Mouse (Mus musculus) frontal cortex, postnatal 36 days (tissue): ENCODE data around the gene Wdr89.
"Not testable (repeated sequence)": the region's sequence is repeated elsewhere in the genome, so short reads cannot be mapped to it uniquely, and the experiment has no call there.

Source experiments
- DNase-seq, 2 experiments: peaks; one replicate each; pipeline ENCODE4 v3.0.0; 2022; ENCODE audit warnings: low spot score in 2 of 2

Wdr89 gene

DNA sequence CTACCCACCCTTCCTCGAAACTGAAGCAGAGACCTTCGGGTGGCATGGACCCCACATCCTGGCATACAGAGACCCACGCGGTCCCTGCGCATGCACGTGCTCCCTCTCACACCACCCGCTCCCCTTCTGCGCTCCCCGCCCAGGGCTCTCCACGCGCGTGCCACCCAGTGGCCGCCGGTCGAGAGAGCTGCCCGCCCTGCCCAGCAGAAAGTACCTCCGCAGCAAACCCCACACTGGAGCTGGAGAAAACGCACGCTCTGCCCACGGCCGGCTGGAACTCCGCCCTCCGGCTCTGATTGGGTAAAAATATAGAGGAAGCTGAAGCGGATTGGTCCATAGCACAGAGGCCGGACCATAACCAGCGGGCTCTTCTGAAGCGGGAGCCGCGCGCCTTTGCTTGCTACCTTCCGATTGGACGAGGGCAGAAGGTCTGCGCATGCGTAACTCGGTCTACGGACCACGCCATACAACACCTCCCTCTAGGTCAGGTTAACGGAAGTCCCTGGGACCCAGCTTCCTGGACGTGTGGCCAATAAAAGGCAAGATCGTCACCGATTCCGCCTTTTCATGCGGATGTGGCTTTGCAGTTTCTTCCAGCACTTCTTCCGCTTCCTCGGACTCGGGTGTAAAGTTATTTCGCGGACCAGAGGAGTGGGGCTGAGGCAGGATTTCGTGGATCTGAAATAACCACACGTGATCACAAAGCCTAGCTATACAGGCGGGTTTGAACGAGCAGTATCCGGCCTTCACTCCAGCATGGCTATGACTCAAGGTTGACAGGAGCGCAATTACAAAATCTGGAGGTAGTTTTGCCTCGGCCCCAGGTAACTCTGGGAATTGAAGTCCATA, at the start of gene Wdr89:
TSS of gene Wdr89 (minus strand) at position 280 of the 849 bp plus-strand sequence.
- peak; percentile 98 to 99 for DNase-seq

DNA sequence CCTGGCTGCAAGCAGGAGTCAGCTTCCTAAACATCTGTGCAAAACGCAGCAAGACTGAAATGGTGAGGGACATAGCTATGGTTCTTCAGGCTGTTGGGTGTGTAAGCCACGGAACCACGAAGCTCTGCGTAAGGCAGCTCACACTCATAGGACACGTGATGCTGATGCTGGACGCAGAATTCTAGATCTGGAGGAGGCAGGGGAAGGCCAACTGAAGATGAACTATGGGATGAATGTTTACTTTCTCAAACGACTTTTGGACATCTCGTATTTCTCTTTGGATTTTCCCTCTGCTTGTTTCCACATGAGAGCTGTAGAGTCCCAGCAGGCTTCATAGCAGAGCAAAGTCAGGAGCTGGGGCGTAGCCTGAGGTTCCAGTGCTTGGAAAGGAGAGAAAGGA, 44.3 kb upstream of the Wdr89 start:
- DNase-seq = no peak

DNA sequence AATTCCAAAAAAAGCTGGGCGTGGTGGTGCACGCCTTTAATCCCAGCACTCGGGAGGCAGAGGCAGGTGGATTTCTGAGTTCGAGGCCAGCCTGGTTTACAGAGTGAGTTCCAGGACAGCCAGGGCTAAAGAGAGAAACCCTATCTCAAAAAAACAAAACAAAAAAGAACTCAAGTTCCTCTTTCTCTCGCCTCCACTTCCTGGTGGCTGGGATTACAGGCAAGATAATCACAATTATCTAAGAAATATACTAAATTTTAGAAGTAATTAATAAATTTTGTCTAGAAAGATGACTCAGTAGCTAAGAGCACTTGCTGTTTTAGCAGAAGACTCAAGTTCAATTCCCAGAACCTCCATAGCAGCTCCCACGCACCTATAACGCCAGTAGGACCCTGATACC, 43.6 kb upstream of the Wdr89 start:
- DNase-seq = not testable (repeated sequence)

DNA sequence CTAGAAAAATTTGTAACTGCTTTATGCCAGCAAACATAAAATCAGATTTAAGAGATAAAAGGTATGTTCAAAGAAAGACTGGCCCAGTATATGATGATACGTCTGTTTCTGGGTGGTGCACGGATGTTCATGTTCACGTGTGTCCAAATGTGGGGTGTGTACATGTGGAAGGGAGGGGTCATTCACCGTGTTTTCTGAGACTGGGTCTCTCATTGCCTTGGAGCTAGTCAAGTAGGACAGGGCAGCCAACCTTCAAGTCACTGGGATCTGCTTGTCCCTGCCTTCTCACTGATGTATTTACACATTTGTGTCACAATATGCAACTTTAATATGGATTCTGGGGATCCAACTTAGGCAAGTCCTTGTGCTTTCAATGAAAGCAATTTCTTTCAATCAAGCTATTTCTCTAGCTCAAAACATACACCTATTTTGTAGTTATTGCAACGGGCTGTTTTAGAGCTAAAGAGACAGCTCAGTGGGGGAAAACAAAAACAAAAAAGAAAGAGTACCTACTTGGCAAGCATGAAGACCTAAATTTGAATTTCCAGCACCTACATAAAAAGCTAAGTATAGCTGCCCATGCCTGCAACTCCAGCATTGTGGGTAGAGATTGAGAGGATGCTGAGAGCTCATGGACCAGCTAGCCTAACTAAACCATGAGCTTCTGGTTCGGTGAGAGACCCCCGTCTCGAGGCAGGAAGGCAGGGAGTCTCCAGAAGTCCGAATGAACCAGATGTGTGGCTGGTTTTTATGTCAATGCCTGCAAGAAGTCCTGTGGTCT, 41.4 kb upstream of the Wdr89 start:
- DNase-seq = no peak

DNA sequence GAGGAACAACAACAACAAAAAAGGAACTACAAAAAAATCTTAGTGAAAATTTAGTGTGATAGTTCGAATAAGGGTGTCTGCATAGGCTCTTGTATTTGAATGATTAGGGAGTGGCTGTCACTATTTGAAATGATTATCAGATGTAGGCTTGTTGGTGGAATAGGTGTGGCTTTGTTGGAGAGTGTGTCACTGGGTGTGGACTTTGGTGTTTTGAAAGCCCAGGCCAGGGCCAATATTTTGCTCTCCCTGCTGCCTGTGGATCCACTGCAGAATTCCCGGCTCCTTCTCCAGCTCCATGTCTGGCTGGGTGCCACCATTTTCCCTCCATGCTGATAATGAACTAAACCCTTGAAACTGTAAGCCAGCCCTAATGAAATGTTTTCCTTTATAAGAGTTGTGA, 40.2 kb upstream of the Wdr89 start:
- DNase-seq = no peak

DNA sequence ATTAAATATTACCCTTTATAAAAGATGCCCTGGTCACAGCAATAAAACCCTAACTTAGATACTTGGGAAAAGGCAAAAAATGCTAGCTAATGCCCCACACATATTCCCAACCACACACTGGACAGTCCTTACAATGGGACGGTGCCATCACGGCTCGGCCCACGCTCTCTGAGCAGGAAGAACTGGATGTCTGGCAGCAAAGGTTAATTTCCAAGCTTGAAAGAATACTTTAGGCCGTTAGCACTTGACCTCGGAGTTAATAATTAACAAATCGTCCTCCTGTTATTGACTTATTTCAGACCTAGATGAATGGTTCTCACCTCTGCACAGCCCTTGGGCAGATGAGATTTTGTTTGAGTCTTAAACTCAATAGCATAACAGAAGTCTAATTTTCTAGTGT, 37.3 kb upstream of the Wdr89 start:
- DNase-seq = no peak

DNA sequence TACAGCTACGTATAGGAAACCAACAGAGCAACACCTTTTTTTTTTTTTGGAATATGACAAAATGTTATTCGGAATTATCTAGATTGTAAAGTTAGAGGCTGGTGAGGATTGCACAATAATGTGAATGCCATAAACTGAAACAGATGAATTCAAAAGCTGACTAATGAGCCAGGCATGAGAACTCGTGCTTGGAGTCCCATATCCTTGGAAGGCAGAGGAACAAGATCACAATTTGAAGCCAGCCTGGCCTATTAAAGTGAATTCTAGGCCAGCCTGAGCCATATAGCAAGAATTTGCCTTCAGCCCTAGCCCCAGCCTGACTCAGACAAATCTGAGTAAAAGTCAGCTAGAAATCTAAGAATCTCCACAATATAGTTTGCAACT, 33.4 kb upstream of the Wdr89 start:
- DNase-seq = no peak

DNA sequence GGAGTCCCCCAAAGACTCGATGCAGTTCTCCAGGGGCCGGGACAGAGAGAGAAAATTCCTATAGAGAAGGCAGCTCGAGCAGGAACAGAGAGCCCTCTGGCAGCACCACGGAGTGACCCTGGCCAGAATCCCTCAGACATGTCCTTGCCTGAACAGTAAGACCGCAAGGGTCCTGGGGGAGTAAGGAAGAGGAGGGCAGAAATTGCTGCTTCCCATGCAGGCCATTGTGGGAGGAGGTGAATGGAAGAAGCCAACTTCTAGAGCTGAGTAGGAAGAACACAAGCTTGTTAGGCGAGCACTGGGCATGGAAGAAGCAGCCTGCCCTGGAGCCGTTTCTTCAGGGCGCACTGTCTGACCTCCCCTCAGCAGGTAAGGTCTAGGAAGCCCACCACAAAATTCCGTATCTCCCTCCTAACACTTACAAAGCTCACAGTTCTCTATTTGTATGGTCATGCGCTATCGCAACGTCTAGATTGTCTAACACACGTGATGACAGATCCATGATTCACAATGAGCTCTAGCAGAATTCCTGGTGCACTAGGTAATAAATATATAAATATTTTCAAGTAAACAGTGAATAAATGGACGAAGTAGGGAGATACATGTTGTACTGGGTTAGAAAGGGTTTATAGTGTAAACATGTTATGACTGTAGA, 32.9 kb upstream of the Wdr89 start:
- no peak for DNase-seq

DNA sequence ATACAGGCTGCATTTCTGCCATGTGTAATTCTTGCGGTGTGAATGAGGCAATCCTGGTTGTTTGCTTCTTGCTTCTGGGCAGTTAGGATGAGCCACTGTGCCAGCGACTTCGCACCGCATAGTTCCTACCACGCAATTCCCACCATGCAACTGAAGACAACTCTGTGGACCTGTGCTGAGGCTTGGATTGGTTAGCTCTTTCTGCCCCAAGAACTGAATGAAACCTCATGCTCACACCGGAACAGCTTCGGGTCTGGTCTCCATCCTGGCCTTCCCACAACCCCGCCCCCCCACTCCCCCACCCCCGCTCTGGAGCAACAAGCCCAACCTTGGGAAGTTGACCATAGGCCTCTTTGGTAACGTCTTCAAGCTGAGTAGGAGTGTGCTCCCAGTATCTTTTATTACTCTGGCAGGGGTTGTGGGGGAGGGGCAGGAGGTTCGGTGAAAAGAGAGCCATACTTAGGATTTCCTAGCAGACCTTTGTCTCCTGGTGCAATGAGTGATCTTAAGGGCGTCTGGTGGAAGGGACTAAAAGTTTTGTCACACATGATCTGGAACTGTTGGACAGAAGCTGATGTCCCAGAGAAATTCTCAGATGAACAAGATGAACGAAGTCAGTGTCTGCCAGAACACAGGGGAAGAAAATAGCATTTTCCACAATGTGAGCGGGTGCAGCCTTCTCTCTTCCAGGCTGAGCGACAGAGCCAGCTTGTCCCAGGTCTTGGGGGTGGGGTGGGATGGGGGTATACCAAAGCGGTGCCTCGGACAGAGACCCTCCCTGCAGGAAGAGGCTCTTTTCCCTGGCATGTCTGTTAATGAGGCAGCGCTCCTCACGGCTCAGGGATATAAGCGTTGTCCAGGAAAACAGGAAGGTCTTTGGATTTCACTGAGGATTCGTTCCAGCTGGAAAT, 32.1 kb upstream of the Wdr89 start:
- no peak for DNase-seq

DNA sequence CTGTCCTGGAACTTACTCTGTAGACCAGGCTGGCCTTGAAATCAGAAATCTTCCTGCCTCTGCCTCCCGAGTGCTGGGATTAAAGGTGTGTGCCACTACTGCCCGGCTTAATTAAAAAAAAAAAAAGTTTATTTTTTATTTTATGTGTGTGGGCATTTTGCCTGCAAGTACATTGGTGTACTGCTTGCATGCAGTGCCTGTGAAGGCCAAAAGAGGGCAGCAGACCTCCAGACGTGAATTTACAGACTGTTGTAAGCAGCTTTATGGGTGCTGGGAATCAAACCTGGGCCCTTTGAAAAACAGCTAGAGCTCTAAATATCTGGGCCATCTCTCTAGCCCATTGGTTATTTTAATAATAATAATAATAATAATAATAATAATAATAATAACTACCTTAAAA, 29.4 kb upstream of the Wdr89 start:
- DNase-seq = no peak

DNA sequence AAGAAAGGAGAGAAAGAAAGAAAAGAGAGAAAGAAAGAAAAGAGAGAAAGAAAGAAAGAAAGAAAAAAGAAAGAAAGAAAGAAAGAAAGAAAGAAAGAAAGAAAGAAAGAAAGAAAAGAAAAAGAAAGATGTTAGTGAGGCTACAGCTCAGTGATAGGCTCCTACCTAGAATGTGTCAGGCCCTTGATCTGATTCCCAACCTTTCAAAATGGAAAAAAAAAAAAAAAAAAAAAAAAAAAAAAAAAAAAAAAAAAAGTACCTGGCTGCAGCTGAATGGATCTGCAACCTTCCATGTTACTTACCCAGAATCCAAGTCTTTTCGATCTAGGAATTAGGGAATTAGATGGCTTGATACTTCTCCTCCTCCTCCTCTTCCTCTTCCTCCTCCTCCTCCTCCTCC, 26.5 kb upstream of the Wdr89 start:
- DNase-seq = not testable (repeated sequence)

DNA sequence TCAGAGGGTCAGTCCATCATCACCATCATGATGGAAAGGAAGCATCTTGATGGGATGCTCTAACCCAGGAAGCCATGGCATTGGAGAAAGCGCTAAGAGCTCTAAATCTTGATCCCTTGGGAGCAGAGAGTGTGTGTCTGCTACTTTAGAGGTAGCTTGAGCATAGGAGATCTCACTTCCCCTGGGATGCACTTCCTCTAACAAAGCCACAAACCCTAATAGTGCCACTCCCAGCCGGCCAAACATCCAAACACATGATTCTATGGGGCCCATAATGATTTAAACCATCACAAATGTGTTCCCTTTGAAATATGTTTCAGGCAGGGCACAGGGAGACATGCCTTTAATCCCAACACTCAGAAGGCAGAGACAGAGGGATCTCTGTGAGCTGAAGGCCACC, 19.7 kb upstream of the Wdr89 start:
- DNase-seq = no peak

DNA sequence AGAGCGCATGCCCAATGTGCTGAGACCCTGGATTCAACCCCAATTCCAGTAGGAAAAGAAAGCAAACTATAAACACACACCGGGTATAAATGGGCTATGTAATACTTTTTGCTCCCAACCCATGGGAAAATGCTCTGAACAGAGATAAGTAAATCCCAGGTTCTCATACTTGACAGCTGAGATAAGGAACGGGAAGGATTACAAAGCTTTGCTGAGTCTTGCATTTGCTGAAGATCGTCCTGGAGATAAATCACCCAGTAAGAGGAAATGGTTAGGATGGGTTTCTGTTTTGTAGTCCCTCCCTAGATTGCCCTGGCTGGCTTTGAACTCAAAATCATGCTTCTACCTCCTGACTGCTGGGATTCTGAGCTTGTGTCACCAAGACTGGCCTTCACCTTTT, 18.0 kb upstream of the Wdr89 start:
- DNase-seq = no peak

DNA sequence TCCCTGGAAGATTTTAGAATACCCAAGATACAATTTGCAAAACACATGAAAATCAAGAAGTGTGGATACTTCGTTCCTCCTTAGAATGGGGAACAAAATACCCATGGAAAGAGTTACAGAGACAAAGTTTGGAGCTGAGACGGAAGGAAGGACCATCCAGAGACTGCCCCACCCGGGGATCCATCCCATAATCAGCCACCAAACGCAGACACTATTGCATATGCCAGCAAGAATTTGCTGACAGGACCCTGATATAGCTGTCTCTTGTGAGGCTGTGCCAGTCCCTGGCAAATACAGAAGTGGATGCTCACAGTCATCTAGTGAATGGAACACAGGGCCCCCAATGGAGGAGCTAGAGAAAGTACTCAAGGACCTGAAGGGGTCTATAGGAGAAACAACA, 14.7 kb upstream of the Wdr89 start:
- not testable (repeated sequence) for DNase-seq

DNA sequence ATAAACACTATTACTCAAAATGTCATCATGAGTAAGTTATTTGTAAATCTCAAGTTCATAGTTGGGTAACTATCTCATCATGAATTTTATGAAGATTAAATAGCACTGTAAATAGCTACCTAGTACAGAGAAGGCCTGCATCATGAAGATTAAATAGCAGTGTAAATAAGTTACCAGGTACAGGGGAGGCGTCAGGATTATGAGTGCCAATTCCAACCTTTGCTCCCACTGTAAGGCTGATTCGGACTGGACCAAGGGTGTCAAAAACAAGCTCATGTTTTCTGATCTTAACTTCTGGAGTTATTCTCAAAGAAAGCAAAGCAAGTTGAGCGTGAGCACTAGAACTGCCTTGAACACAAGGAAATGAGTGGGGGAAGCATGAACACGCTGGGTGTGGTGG, 14.3 kb upstream of the Wdr89 start:
- DNase-seq = no peak

DNA sequence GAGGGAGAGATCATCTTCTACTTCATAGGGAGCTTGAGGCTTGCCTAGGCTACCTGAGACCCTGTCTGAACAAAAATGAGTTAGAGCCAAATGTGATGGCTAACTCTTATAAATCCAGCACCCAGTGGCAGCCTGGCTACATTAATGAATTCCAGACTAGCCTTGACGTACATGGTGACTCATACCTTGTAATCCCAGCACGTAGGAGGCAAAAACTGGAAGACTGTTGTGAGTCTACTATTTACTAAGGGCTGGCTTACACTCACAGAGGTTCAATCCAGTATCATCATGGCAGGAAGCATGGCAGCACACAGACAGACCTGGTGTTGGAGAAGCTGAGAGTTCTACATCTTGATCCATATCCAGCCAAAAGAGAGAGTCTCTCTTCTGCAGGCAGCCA, 13.5 kb upstream of the Wdr89 start:
- no peak for DNase-seq

DNA sequence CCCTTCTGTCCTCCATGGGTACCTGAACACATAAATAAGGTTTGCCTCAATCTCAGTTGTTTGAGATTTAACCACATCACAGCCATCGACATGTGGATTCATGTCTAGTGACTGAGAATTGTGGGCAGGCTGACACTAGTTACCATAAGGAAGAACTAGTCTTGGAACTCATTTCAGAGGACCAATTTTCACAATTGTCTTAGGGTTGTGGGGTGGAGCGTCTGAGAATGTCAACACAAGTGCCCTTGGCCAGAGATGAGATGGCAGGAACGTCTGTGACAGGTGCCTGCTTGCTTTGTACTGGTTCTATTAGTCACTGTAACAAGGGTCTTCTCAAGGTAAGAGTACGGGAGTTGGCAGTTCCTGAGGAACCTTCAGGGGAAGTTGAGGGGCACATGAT, 11.8 kb upstream of the Wdr89 start:
- DNase-seq = no peak

DNA sequence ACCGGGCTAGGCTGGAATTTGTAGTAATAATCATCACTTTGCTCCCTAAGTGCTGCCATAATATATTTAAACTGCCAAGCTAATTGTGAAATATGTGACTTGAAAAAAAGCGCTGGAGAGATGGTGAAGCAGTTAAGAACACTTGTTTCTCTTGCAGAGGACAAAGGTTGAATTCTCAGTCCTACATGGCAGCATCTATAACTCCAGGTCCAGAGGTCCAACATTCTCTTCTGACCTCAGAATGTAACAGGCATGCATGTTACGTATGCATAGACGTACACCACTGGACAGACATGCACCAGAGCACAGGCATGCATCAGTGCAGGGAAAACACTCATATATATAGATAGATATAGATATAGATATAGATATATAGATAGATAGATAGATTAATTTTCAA, 9.1 kb upstream of the Wdr89 start:
- DNase-seq = no peak

DNA sequence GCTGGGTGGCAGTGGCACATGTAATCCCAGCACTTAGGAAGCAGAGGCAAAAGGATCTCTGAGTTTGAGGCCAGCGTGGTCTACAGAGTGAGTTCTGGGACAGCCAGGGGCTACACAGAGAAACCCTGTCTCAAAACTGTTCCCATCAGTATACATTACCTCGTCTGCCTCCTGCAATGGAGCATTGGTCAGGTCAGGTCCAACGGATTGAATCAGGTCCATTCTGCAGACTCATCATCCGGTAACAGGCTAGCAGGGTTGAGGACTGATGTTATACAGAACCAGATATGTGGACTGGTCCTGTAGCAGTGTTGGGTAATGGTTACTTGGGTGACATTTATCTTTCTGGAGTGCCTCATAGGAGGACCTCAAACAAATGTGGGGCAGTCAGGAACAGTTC, 3.3 kb upstream of the Wdr89 start:
- DNase-seq = no peak

DNA sequence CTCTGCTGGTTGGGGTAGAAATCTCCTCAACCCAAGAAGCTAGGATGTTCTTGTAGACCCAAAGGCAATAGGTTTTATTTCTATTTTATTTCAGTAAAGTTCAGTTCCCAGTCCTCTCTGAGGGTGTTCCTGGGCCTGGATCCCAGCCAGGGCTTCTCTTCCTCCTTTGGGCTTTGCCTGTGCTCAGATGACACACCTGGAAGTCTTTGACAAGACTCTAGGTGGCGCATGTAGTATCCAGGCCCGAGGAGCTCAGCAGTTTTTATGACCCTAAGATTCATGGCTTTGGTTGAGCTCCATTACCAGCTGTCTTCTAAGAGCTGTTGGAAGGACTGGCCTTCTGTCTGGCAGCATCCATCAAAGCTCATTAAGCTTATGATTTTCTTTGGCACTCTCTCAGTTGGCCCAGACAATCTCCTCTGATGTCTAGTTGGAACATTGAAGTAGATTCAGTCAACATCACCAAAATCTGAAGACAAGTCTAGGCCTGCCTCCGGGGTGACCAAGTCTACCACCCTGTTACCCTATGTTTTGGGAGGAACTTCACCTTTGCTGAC, 2.5 kb upstream of the Wdr89 start:
- DNase-seq = no peak

DNA sequence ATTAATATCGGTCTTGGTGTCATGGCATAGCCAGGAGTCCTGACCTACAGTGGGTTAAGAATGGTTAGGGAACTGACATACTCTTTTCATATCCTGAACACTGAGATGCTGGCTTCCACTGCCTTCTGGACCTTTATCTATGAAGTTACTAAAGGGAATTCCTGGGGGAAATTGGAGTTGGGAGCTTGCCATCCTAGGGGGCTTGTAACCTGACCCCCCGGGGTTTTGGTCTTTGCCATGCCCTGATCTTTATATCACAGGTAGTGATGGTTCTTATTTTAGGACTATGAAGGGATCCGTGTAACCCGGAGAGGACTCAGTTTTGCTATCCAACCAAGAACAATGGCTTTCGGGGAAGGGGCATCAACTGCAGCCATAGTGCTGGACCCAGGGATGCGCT, 1.3 kb upstream of the Wdr89 start:
- DNase-seq = no peak

DNA sequence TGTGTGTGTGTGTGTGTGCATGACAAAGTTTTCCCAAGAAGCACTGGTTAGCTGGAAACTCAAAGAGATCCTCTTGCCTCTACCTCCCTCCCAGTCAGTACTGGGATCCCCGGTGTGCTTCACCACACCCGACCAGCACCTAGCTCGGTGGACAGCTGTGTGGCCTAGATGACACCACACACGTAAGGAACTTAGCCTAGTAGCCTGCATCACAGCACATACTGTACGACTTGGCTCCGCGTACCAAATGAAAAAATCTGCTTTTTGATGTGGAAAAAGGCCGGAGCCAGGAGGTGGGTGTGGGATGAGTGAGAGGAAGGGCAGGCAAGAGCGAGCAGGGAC, 450 bp downstream of the Wdr89 start:
- DNase-seq = no peak
